Mouse (Mus musculus) ES-E14 (cell line): ENCODE data around the gene Itpr2. TPM values are rescaled to one million over a fixed set of nuclear protein-coding genes. Genes with fewer than 3 reads are reported as not detected.

Experiments used
- DNase-seq: peaks from one replicate; pipeline ENCODE4 v3.0.0-alpha.2; 2013; ENCODE audit warnings: low read depth, low spot score
- H3K27ac ChIP-seq: 2 replicates; pipeline ENCODE4 v1.5.1; 2012; ENCODE audit warnings: low read depth, mild to moderate bottlenecking, low read length, moderate library complexity, mixed read lengths; ENCODE audit not compliant: poor library complexity, insufficient read depth, severe bottlenecking
- H3K36me3 ChIP-seq: 2 replicates; pipeline ENCODE4 v1.6.1; 2012; ENCODE audit warnings: mild to moderate bottlenecking, low read length, moderate library complexity, mixed read lengths; ENCODE audit not compliant: control insufficient read depth, poor library complexity, insufficient read depth, severe bottlenecking
- H3K4me1 ChIP-seq, 2 experiments: fragments of 150-350 bp in 1 of 2; sonication (generic) in 1 of 2; 2 replicates each; pipeline ENCODE4 v1.6.1; 2012; ENCODE audit warnings: low read length in 2 of 2, mild to moderate bottlenecking in 1 of 2, mixed read lengths in 1 of 2; ENCODE audit not compliant: control insufficient read depth in 2 of 2, insufficient read depth in 2 of 2, poor library complexity in 1 of 2
- H3K4me3 ChIP-seq, 2 experiments: fragments of 150-350 bp in 1 of 2; sonication (generic) in 1 of 2; 2 replicates each; pipeline ENCODE4 v1.5.1; 2012; ENCODE audit warnings: low read length in 2 of 2, low read depth in 1 of 2, mild to moderate bottlenecking in 1 of 2, mixed read lengths in 1 of 2; ENCODE audit not compliant: insufficient read depth in 1 of 2, poor library complexity in 1 of 2, severe bottlenecking in 1 of 2
- H3K9ac ChIP-seq: 2 replicates; pipeline ENCODE4 v1.6.1; 2012; ENCODE audit warnings: low read depth, mild to moderate bottlenecking, low read length, mixed read lengths; ENCODE audit not compliant: poor library complexity, insufficient read depth, severe bottlenecking
- H3K9me3 ChIP-seq: fragments of 150-350 bp; sonication (generic); 2 replicates; pipeline ENCODE4 v1.6.1; 2012; ENCODE audit warnings: low read depth, mild to moderate bottlenecking, low read length; ENCODE audit not compliant: control insufficient read depth, insufficient read depth
- CHD2 ChIP-seq: IDR thresholded peaks from 2 replicates; pipeline ENCODE4 v1.6.1; 2014; ENCODE audit warnings: mild to moderate bottlenecking, low read depth, low read length, inconsistent platforms
- HCFC1 ChIP-seq: IDR thresholded peaks from 2 replicates; pipeline ENCODE4 v1.6.1; 2012; ENCODE audit warnings: low read length, inconsistent platforms, borderline replicate concordance; ENCODE audit not compliant: insufficient read depth
- MAFK ChIP-seq: IDR thresholded peaks from 2 replicates; pipeline ENCODE4 v1.6.1; 2014; ENCODE audit warnings: mild to moderate bottlenecking, low read depth, low read length, inconsistent platforms; ENCODE audit not compliant: insufficient read depth
- ZC3H11A ChIP-seq: IDR thresholded peaks from 2 replicates; pipeline ENCODE4 v1.6.1; 2012; ENCODE audit warnings: low read depth, mild to moderate bottlenecking, inconsistent platforms, low read length, borderline replicate concordance
- ZNF384 ChIP-seq: IDR thresholded peaks from 2 replicates; pipeline ENCODE4 v1.6.1; 2012; ENCODE audit warnings: low read depth, low read length, inconsistent platforms
- in situ Hi-C, 2 experiments: fragments of 600-800 bp; cut with MboI; formaldehyde crosslinking; loops; one replicate each; pipeline ENCODE4 v1.15.1; 2025; ENCODE audit warnings: low sequenced_read_pairs in 2 of 2, inconsistent platforms in 1 of 2; ENCODE audit not compliant: unreplicated experiment in 2 of 2
- total RNA-seq: library from RNA; depleted of rRNA; stranded (reverse); fragments of 300-350 nt; gene quantifications from 2 replicates; pipeline ENCODE4 v1.2.3, GENCODE M21; 2012

Gene Itpr2
- total RNA-seq, 1 experiment = 1.5 TPM

- Histone ChIP-seq H3K4me3 (no peak overlapping the region), H3K4me1 (no peaks in the 10 kb centered on the region), H3K9me3 (no peaks in the 10 kb centered on the region), H3K36me3 (no peaks in the 10 kb centered on the region), H3K27ac (no peak overlapping the region), H3K9ac (no peak overlapping the region)
- no peak for TF ChIP-seq ZC3H11A
- TF ChIP-seq ZNF384 = no peak
- TF ChIP-seq CHD2 = no peak
- TF ChIP-seq HCFC1 = no peak
- TF ChIP-seq MAFK = no peak
- DNase-seq = no peak
- in situ Hi-C loops = no loop called here
Observed at GRCm38 (mm10) chr6:146521456-146522245, 19.6 kb upstream of the Itpr2 start.

- Histone ChIP-seq H3K9ac (no peak overlapping the region), H3K27ac (no peak overlapping the region), H3K36me3 (no peaks in the 10 kb centered on the region), H3K9me3 (no peaks in the 10 kb centered on the region), H3K4me3 (no peak overlapping the region), H3K4me1 (no peaks in the 10 kb centered on the region)
- in situ Hi-C loops = no loop called here
- TF ChIP-seq MAFK = no peak
- no peak for TF ChIP-seq ZC3H11A
- DNase-seq = no peak
Observed at GRCm38 (mm10) chr6:146519019-146519418, 17.0 kb upstream of the Itpr2 start.

- Histone ChIP-seq H3K4me1 (no peaks in the 10 kb centered on the region), H3K36me3 (no peaks in the 10 kb centered on the region), H3K9ac (no peak overlapping the region), H3K4me3 (no peak overlapping the region), H3K9me3 (no peaks in the 10 kb centered on the region), H3K27ac (no peak overlapping the region)
- in situ Hi-C loops = no loop called here
- TF ChIP-seq HCFC1 (no peak), CHD2 (no peak), ZNF384 (no peak), ZC3H11A (no peak), MAFK (no peak)
- DNase-seq = no peak
Observed at GRCm38 (mm10) chr6:146515936-146516335, 13.9 kb upstream of the Itpr2 start.

- in situ Hi-C loops = no loop called here
- H3K36me3 ChIP-seq = no peaks in the 10 kb centered on the region
- no peaks in the 10 kb centered on the region for H3K9me3 ChIP-seq
- no peak overlapping the region for H3K27ac ChIP-seq
- H3K4me3 ChIP-seq = no peak overlapping the region
- DNase-seq = no peak
- H3K9ac ChIP-seq = no peak overlapping the region
- TF ChIP-seq ZC3H11A (no peak), CHD2 (no peak), MAFK (no peak), HCFC1 (no peak), ZNF384 (no peak)
- no peaks in the 10 kb centered on the region for H3K4me1 ChIP-seq
Observed at GRCm38 (mm10) chr6:146514531-146514948, 12.5 kb upstream of the Itpr2 start.

GRCm38 (mm10) chr6:146513899-146514298 is 11.9 kb upstream of the Itpr2 start:
- no peaks in the 10 kb centered on the region for H3K4me1 ChIP-seq
- H3K9me3 ChIP-seq = no peaks in the 10 kb centered on the region
- no peak overlapping the region for H3K9ac ChIP-seq
- in situ Hi-C loops = no loop called here
- TF ChIP-seq ZNF384 (no peak), ZC3H11A (no peak), HCFC1 (no peak), MAFK (no peak), CHD2 (no peak)
- no peak overlapping the region for H3K27ac ChIP-seq
- no peak overlapping the region for H3K4me3 ChIP-seq
- no peaks in the 10 kb centered on the region for H3K36me3 ChIP-seq
- DNase-seq = no peak
